Mouse (Mus musculus): ENCODE measurements around the gene AC134908.4.

Gene AC134908.4

DNA sequence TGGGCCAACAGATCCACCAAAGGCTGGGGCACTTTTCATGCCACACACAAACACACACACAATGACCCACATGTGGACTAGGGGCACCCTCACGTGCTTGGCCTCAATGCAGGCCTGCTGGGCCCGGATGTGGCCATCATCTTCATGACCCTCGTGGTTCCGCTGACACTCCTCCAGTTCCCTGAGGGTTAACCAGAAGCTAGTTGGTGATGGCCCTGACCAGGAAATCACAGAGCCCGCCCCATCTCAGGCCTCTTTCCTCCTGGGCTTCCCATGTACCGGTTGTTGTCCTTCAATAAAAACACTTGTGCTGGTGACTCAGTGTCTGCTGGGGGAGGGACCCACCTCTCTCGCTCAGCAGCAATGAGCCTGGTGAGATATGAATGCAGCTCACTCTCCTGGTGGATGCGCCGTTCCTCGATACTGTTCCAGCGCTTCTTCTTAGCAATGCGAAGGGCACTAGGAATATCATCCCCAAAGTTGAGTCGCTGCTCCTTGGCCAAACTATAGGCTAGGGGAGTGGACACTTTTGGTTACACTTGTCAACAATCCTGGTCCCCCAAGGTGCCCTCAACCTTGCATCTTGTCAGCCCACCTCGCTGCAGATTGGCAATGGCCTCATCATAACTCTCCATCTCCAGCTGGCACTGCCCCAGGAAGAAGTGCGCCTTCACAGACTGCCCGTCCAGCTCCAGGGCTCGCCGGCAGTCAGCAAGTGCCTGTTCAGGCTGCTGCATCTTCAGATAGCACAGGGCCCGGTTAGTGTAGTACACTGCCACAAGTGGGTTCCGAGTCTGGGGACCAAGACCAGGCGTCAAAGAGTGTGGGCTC lies 36.2 kb upstream of the AC134908.4 start:
- DNase-seq (ENCODE audit: low spot score in 2 of 2): no peak

- DNase-seq (ENCODE audit: low spot score in 2 of 2): no peak
Observed at GRCm38 (mm10) chr17:25830806-25831431, 35.5 kb upstream of the AC134908.4 start.

DNA sequence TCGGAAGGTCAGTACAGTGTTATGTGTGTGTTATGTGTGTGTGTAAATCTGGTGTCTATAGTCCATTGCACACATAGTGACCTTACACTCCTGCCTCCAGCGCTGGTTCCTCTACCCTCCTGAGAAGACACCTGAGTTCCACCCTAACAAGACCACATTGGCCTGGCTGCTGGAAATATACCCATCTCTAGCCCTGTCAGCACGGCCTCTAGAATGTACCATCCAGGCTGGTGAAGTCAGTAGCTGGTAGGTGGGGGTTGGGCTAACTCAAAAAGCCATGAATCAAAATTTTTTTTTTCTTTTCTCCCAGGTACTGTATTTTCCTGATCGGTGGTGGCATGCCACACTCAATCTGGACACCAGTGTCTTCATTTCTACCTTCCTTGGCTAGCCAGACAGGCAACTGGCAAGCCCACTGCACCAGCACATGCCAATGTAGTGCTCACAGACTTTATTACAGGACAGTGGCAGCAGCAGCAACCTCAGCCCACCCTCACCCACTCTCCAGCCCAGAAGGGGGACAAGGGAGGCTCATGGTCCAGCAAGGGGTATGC lies 34.8 kb upstream of the AC134908.4 start:
- no peak for DNase-seq (ENCODE audit: low spot score in 2 of 2)

DNA sequence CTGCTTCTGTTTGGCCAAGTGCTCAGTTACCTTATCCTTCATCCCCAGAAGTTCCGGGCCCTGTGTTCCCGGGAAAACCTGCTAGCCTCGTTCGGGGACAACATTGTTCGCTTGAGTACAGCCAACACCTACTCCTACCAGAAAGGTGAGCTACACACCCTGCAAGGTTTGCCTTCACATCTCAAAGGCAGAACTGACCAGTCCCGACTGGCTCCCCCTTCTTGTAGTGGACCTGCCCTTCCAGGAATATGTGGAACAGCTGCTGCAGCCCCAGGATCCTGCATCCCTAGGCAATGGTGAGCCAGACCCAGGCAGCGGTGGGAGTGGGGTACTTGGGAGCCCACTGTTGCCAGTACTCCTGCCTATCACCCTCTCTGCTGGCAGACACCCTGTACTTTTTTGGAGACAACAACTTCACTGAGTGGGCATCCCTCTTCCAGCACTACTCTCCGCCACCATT lies 34.1 kb upstream of the AC134908.4 start:
- DNase-seq (ENCODE audit: low spot score in 2 of 2): no peak

DNA sequence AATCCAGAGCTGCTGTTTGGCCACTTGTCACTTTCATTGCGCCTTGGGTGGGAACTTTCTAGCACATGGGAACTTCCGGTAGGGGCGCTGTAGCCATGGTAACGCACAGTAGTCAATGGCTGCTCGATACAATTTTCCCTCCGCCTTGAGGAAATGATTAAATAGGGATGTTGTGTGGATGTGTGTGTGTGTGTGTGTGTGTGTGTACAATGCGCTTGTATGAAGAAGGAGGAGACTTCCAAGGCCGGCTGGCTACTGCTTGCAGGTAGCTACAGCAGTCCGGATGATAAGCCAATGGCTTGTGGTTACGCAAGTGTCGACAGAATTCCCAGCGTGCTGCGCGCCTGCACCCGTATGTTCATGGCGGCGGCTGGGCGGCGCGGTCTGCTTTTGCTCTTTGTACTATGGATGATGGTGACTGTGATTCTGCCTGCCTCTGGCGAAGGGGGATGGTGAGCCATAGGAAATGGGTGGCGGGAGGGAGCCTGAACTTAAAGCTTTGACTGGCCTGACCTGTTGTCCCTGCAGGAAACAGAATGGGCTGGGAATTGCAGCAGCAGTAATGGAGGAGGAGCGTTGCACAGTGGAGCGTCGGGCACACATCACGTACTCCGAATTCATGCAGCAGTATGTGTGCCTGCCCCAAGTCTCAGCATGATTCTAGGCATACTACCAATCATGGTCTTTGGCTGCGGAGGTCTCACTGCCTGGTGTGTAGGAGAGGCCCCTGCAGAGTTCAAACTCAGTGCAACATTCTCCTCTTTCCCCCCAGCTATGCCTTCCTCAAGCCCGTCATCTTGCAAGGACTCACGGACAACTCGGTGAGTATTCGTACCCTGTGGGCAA lies 33.5 kb upstream of the AC134908.4 start, which contains the start of gene Jmjd8:
TSS of gene Jmjd8 (plus strand) at position 156 of the 846 bp plus-strand sequence.
- peak in 1 of 2 experiments; percentile 84 for DNase-seq (ENCODE audit: low spot score in 2 of 2)

GRCm38 (mm10) chr17:25828223-25828594 lies 32.8 kb upstream of the AC134908.4 start:
- DNase-seq (ENCODE audit: low spot score in 2 of 2): no peak

GRCm38 (mm10) chr17:25827546-25828222 lies 32.2 kb upstream of the AC134908.4 start:
- DNase-seq (ENCODE audit: low spot score in 2 of 2): no peak

GRCm38 (mm10) chr17:25827011-25827410 lies 31.6 kb upstream of the AC134908.4 start:
- no peak for DNase-seq (ENCODE audit: low spot score in 2 of 2)

DNA sequence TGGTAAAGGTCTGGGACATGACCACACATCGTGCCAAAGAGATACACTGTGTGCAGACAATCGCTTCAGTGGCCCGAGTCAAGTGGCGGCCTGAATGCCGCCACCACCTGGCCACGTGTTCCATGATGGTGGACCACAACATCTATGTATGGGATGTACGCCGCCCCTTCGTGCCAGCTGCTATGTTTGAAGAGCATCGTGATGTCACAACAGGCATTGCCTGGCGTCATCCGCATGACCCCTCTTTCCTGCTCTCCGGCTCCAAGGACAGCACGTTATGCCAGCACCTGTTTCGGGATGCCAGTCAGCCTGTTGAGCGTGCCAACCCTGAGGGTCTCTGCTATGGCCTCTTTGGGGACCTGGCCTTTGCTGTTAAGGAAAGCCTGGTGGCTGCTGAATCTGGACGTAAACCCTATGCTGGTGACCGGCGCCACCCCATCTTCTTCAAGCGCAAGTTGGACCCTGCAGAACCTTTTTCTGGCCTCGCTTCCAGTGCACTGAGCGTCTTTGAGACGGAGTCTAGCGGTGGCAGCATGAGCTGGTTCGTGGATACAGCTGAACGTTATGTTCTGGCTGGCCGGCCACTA lies 30.6 kb upstream of the AC134908.4 start:
- DNase-seq (ENCODE audit: low spot score in 2 of 2): no peak

- no peak for DNase-seq (ENCODE audit: low spot score in 2 of 2)
Observed at GRCm38 (mm10) chr17:25825311-25825710, 29.9 kb upstream of the AC134908.4 start.

GRCm38 (mm10) chr17:25824362-25825142 lies 29.1 kb upstream of the AC134908.4 start:
- no peak for DNase-seq (ENCODE audit: low spot score in 2 of 2)

GRCm38 (mm10) chr17:25823452-25823851 lies 28.0 kb upstream of the AC134908.4 start, which contains the start of gene Wdr24:
TSS of gene Wdr24 (plus strand) at chr17:25823627.
- DNase-seq (ENCODE audit: low spot score in 2 of 2): peak in 1 of 2 experiments; percentile 87

GRCm38 (mm10) chr17:25818851-25819780 lies 23.7 kb upstream of the AC134908.4 start:
- no peak for DNase-seq (ENCODE audit: low spot score in 2 of 2)

DNA sequence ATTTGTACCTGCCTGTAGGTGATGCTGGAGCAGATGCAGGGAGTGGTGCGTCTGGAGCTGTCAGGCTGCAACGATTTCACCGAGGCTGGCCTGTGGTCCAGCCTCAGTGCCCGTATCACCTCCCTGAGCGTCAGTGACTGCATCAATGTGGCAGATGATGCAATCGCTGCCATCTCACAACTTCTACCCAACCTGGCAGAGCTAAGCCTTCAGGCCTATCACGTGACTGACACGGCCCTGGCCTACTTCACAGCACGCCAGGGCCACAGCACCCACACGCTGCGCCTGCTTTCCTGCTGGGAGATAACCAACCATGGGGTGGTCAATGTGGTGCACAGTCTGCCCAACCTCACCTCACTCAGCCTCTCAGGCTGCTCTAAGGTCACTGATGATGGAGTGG lies 22.2 kb upstream of the AC134908.4 start:
- DNase-seq (ENCODE audit: low spot score in 2 of 2): no peak

DNA sequence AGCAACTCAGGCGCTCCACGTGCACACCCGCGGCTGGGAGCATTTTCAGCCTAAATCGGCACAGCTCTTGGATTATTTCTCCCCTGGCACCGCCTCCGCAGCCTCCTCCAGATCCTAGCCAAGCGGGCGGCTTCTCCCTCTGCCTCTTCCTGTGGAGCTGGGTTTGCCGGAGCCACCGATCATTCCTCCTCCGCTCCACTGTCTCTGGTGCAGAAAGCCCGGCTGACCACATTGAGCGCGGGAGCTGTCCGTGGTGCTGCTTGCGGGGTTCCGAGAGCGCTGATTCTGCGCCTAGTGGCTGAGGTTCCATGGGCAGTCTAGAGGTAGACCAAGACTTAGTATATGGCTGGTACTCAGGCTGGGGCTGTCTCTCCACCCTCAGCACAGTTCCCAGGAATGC lies 18.0 kb upstream of the AC134908.4 start:
- peak; percentile 79 to 91 for DNase-seq (ENCODE audit: low spot score in 2 of 2)

DNA sequence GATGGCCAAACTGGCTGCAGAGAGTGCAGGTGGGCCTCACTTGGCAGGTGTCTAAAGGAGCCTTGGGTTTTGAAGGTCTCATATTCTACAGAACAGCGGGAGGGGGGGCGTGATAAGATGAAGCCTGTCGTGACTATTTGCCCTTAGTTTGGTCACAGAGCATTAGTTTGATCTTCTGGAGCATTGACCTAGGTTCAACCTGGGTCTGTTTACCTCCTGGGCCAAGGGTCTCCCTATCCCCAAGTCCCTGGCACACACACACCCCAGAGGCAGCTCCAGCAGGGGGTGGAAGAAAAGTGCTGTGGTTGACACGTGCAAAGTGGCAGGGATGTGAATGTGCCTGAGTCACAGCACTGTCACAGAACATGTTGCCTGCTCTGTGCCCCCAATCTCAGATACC lies 15.4 kb upstream of the AC134908.4 start:
- DNase-seq (ENCODE audit: low spot score in 2 of 2): no peak

DNA sequence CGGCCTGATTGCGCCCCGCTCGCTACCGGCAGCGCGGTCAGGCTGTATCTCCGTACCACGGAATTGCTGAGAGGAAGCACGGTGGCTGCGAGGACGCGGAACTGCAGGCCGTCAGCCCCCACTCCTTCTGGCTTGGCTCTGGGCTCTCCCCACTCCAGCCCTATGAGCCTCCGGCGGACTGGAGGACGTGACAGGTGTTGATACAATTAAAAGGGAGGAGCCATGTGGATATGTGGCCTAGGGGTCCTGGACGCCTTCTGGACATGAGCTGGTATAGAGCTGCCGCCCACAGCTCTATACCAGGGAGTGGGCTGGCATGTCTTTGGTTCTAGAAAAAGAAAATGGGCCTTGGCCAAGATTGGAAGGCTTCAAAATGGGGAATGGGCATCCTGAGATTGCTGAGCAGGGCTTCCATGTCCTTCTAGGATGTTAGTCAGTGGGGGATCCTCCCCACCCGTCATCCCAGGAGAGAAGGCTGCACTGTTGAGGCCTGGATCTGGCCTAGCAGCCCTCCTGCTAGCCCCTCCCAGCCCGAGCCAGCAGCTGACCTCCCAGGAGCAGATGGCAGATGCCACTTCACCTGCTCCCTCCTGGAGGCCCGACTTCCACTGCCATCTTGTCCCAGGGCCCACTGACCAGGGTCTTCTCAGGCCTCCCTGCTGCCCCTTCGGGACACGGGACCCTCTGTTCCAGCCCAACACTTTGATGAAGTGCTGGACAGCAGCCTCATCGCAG lies 14.3 kb upstream of the AC134908.4 start:
- peak in 1 of 2 experiments; percentile 51 for DNase-seq (ENCODE audit: low spot score in 2 of 2)
